Mouse (Mus musculus): ENCODE measurements at regions not wholly inside any gene's neighbourhood (a gene's known extent, or its start where the extent isn't known, plus 50 kb on each side); places are given as distances from the start of the nearest gene placed in this dataset.

GRCm38 (mm10) chr14:61819251-61819650 lies 212.0 kb downstream of the Kcnrg start:
- no peak for TF ChIP-seq CTCF (IDR thresholded peaks at IDR 0.05; ENCODE audit: low read depth)
- no peak for TF ChIP-seq EP300 (optimal IDR thresholded peaks at IDR 0.05)

All from stomach, postnatal 0 days (tissue).